Mouse (Mus musculus) forebrain, embryonic 15.5 days (tissue): ENCODE measurements around the gene Scfd2. TPM values are rescaled to one million over a fixed set of nuclear protein-coding genes. Genes with fewer than 3 reads are reported as not detected.

Source experiments
- ATAC-seq: fragments of 200-750 bp; cut with Nextera tagmentation; replicated peaks from 2 replicates; pipeline ENCODE4 v1.8.0; 2017; ENCODE audit warnings: mild to moderate bottlenecking, moderate TSS enrichment, moderate library complexity
- H3K27ac ChIP-seq: fragments of 300-500 bp; sonication (generic); replicated peaks from 2 replicates; pipeline ENCODE4 v1.5.1; 2015; ENCODE audit warnings: mild to moderate bottlenecking, inconsistent platforms
- H3K27me3 ChIP-seq: fragments of 300-500 bp; sonication (generic); 2 replicates; pipeline ENCODE4 v1.6.1; 2015; ENCODE audit warnings: inconsistent platforms
- H3K36me3 ChIP-seq: fragments of 300-500 bp; sonication (generic); 2 replicates; pipeline ENCODE4 v1.6.1; 2015; ENCODE audit warnings: mild to moderate bottlenecking, inconsistent platforms
- H3K4me1 ChIP-seq: fragments of 300-500 bp; sonication (generic); 2 replicates; pipeline ENCODE4 v1.6.1; 2015; ENCODE audit warnings: inconsistent platforms
- H3K4me2 ChIP-seq: fragments of 300-500 bp; sonication (generic); replicated peaks from 2 replicates; pipeline ENCODE4 v1.6.1; 2015; ENCODE audit warnings: mild to moderate bottlenecking, inconsistent platforms
- H3K4me3 ChIP-seq: fragments of 300-500 bp; sonication (generic); 2 replicates; pipeline ENCODE4 v1.5.1; 2015; ENCODE audit warnings: mild to moderate bottlenecking, inconsistent platforms
- H3K9ac ChIP-seq: fragments of 300-500 bp; sonication (generic); replicated peaks from 2 replicates; pipeline ENCODE4 v1.6.1; 2015; ENCODE audit warnings: mild to moderate bottlenecking, inconsistent platforms
- H3K9me3 ChIP-seq: fragments of 300-500 bp; sonication (generic); 2 replicates; pipeline ENCODE4 v1.6.1; 2016; ENCODE audit warnings: inconsistent platforms
- WGBS: fragments of 180-500 bp; shearing (Covaris S2); methylation state at CpG from one replicate; pipeline ENCODE4 v1.1.7; 2015; ENCODE audit warnings: mixed read lengths; 5-methylcytosine and 5-hydroxymethylcytosine counted together
- polyA plus RNA-seq: library from polyadenylated mRNA; unstranded; fragments of >200 nt; fragmentation: Nextera tagmentation; extraction: Ambion mirVana; gene quantifications from 2 replicates; pipeline ENCODE4 v1.2.1, GENCODE M21; 2015

Scfd2 gene
- polyA plus RNA-seq, 1 experiment from 2014 or later = 24.7 TPM

DNA sequence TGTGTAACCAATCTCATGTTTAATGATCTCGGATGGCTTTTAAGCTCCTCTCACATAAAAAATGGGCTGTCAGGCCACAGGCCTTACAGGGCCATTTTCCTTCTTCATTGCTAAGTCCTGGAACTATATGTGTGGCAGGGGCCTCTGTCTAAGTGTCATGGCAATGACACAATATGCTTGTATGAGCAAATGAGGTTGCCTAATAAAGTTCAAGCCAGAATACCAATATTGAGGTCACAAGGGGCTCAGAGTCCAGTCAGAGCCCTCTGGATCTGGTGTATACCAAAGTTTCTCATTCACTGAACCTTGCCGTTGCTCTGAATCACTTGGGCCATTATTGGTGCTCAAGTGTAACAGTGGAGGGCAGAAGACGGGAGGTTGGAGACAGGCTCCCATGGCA lies 288.9 kb downstream of the Scfd2 start:
- no peaks in the 10 kb centered on the region for H3K27me3 ChIP-seq
- ATAC-seq = no peak
- 69% methylated on average over 3 of the region's 3 CpGs for WGBS

DNA sequence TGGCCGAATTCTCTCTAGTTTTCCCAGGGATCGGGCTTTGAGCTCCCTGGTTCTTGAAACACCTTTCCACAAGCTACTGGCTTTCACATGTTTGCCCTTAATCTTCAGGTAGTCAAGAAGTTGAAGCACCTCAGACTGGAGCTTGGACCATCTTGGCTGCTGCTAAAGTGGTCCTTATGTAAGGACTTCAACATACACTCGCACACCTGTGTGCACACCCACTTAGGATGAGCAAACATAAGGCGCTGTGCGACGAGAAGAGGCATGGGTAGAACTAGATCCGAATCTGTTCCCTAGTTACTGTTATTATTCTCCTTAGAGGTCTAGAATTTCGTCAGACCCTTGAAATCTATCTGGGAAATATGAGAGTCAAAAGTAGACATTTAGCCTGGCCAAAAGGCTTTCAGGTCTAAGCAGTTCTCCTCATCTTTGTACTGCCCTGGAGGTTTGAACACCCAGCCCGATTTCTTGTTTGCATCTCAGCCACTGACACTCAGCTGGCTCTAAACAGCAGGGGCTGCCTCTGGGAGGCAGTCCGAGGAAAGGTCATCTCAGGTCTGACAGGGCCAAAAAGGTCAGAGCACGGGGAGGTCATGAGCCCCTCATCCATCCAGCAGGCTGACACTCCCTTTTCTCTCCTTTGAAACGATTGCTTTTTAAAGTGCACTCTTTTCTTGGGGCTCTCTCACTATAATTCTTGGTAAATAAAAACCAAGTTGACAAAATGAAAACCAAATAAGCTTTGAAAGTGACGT lies 290.5 kb downstream of the Scfd2 start:
- no peaks in the 10 kb centered on the region for H3K27me3 ChIP-seq
- ATAC-seq = no peak
- WGBS = 68% methylated on average over 13 of the region's 13 CpGs
- no peak overlapping the region for H3K4me3 ChIP-seq
- H3K27ac ChIP-seq = no peak overlapping the region
- H3K4me1 ChIP-seq = 0 out of 2 replicates have a peak, but pooled peaks cover 2% of the 10 kb centered on the region
- H3K4me2 ChIP-seq = no peak overlapping the region
- H3K9ac ChIP-seq = no peak overlapping the region
- no peaks in the 10 kb centered on the region for H3K9me3 ChIP-seq
- no peaks in the 10 kb centered on the region for H3K36me3 ChIP-seq

More for the DNA sequence above, 288.9 kb downstream of the Scfd2 start:
- no peaks in the 10 kb centered on the region for H3K36me3 ChIP-seq
- H3K4me2 ChIP-seq = no peak overlapping the region
- peaks cover 9% of the 10 kb centered on the region for H3K4me1 ChIP-seq
- H3K27ac ChIP-seq = no peak overlapping the region
- H3K4me3 ChIP-seq = no peak overlapping the region
- no peak overlapping the region for H3K9ac ChIP-seq
- H3K9me3 ChIP-seq = no peaks in the 10 kb centered on the region

DNA sequence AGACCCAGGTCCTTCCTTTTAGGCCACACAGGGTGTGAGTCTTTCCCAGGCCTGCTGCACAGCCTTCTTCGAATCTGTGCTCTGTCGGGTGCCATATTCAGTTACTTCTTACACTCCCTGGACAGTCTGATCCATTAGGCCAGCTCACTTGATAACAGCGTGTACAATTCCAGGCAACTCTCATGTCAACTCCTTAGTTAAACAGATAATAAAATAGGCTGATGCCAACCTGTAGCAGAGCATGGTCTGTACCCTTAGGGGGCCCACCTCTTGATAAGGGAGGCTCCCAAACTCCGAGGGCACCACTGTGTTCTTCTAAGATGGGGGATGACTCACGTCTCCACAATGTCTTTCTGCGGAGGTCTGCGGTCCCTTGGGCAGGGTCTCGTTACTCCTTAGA lies 291.3 kb downstream of the Scfd2 start:
- H3K4me3 ChIP-seq = no peak overlapping the region
- no peak for ATAC-seq

DNA sequence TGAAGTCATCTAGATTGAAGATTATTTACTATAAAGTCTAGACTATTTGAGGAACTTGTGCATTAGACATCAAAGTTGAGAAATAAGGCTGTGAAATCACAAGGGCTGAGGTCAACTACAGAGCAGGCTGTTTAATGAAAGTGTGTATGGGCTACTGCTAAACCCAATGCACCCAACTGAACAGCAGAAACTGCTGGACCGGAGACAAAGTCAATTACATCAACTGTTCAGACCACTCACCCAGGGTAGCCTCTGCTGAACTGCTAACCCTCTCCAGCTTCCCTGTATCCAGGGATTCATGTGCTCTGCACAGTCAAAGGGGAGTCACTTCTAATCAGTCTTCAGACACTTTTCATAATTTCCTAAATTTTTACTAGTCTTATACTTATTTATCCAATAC lies 292.2 kb downstream of the Scfd2 start:
- H3K27ac ChIP-seq = no peak overlapping the region
- no peaks in the 10 kb centered on the region for H3K9me3 ChIP-seq
- 85% methylated on average over 1 of the region's 1 CpGs for WGBS

More for the DNA sequence above, 291.3 kb downstream of the Scfd2 start:
- H3K9me3 ChIP-seq = no peaks in the 10 kb centered on the region
- H3K27ac ChIP-seq = no peak overlapping the region
- 83% methylated on average over 8 of the region's 8 CpGs for WGBS
- H3K9ac ChIP-seq = no peak overlapping the region
- H3K4me2 ChIP-seq = no peak overlapping the region
- no peaks in the 10 kb centered on the region for H3K4me1 ChIP-seq
- no peaks in the 10 kb centered on the region for H3K36me3 ChIP-seq
- no peaks in the 10 kb centered on the region for H3K27me3 ChIP-seq

DNA sequence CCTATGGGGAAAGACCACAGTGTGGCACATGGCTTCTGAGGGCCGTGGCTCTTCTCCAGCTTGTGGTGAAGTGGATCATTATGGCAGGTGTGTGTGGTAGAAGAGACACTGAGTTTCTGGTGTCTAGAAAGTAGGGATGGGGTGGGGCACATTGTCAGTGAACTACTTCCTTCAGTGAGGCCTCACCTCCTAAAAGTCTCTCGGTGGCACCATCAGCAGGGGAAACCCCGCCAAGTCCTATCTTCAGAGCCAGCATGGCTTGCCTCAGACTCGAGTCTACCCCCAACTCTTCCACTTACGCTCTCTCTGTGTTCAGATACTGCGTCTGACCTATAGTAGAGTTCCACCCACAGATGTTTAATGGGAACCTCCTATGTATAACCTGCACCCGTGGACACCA lies 297.8 kb downstream of the Scfd2 start:
- Histone ChIP-seq H3K4me2 (no peak overlapping the region), H3K27me3 (no peaks in the 10 kb centered on the region), H3K27ac (no peak overlapping the region), H3K9ac (no peak overlapping the region), H3K9me3 (no peaks in the 10 kb centered on the region), H3K4me1 (no peaks in the 10 kb centered on the region), H3K4me3 (no peak overlapping the region), H3K36me3 (no peaks in the 10 kb centered on the region)
- 92% methylated on average over 7 of the region's 7 CpGs for WGBS
- ATAC-seq = no peak

More for the DNA sequence above, 292.2 kb downstream of the Scfd2 start:
- no peak overlapping the region for H3K4me2 ChIP-seq
- no peaks in the 10 kb centered on the region for H3K27me3 ChIP-seq
- no peak overlapping the region for H3K4me3 ChIP-seq
- no peaks in the 10 kb centered on the region for H3K4me1 ChIP-seq
- no peak for ATAC-seq
- H3K36me3 ChIP-seq = no peaks in the 10 kb centered on the region
- H3K9ac ChIP-seq = no peak overlapping the region

DNA sequence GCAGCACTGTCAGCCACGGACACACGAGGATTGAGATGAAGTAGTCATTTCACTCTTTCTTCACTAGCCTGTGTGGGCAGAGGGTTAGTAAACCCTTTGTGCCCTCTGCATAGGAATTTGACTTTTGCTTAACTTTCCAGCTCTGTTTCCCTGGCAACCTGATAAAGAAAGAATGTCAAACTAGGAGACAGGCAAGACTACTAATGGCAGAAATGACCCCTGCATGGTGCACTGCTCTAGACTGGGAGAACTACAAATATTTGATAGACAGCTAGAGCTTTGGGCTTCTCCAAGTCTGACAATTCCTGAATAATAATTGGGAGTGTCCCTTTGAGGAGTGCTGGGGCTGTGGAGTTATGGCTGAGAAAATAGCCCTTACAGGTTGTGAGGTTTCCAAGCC lies 301.0 kb downstream of the Scfd2 start:
- Histone ChIP-seq H3K27ac (no peak overlapping the region), H3K9ac (no peak overlapping the region), H3K27me3 (no peaks in the 10 kb centered on the region), H3K36me3 (no peaks in the 10 kb centered on the region), H3K4me2 (no peak overlapping the region), H3K4me3 (no peak overlapping the region), H3K4me1 (no peaks in the 10 kb centered on the region), H3K9me3 (no peaks in the 10 kb centered on the region)
- WGBS = 52% methylated on average over 2 of the region's 2 CpGs
- no peak; the same call in 1 of the 2 replicates for ATAC-seq

DNA sequence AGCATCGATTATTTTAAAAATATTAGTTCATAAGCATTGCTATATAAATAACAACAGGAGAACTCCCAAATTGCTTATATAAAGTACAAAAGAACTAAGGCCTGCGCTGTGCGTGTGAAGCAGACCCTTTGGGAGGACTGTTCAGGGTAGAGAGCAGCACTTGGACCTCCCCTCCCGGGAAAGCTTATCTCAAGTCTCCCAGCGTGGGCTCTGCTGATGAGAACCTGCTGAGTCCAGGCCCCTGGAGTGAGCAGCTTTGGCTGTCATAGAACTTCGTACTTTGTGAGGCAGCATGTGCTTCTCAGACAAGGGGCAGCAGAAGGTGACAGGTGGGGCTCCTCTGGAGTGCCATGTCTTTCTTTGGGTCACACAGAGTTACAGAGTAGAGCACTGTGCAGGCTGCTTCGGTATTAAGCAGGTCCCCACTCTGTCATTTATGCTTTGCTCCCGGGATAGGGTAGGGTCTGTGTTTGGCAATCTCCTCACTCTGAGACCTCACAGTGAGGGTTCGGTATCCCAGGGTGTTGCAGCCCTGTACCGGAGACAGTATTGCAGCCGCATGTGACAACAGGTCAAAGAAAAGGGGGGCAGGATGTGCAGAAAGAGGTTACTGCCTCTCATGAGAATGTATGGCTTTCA lies 301.7 kb downstream of the Scfd2 start:
- no peak overlapping the region for H3K4me3 ChIP-seq
- H3K4me2 ChIP-seq = no peak overlapping the region
- H3K27me3 ChIP-seq = no peaks in the 10 kb centered on the region
- no peak overlapping the region for H3K9ac ChIP-seq
- no peak for ATAC-seq
- no peaks in the 10 kb centered on the region for H3K9me3 ChIP-seq
- no peaks in the 10 kb centered on the region for H3K4me1 ChIP-seq
- no peak overlapping the region for H3K27ac ChIP-seq
- WGBS = 59% methylated on average over 11 of the region's 11 CpGs
- H3K36me3 ChIP-seq = no peaks in the 10 kb centered on the region

DNA sequence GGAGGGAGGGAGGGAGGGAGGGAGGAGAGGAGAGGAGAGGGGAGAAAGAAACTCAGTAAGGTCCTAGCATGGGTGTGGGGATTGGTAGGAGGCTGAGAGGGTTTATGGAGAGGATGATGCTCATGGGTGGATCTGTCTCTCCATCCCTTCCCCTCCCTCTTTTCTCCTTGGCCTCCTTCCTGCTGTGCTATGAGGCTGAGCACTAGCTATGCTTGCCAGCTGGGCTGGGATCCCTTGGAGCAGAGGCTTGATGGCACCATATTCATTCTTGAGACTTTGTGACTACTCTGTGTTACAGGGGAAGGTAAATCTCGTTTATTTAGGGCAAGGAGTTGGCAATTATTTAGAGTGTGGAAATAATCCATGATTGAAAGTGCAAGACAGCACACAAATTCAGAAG lies 302.6 kb downstream of the Scfd2 start:
- no peak overlapping the region for H3K9ac ChIP-seq
- H3K4me2 ChIP-seq = no peak overlapping the region
- H3K27me3 ChIP-seq = no peaks in the 10 kb centered on the region
- H3K9me3 ChIP-seq = no peaks in the 10 kb centered on the region
- ATAC-seq = peak; percentile 60; the same call in 1 of the 2 replicates
- 44% methylated on average over 1 of the region's 1 CpGs for WGBS
- H3K4me1 ChIP-seq = no peaks in the 10 kb centered on the region
- no peaks in the 10 kb centered on the region for H3K36me3 ChIP-seq
- no peak overlapping the region for H3K27ac ChIP-seq
- no peak overlapping the region for H3K4me3 ChIP-seq

DNA sequence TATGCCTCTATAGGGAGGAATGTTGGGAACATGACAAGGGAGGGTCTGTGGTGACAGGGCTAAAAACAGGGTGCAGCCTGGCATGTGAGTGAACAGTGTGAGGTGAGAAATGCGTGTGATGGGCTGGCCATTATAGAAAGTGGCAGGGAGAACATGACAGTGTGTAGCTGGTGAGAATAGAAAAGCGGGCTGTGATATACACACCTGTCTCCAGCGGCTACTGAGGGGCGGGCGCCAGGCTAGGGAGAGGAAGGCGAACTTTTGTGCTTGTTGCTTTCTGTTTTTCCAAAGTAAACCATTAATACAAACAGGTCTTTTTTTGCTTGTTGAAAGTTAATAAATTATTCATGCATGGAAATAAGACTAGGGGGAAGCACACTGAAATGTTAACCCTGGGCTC lies 304.2 kb downstream of the Scfd2 start:
- Histone ChIP-seq H3K36me3 (no peaks in the 10 kb centered on the region), H3K4me2 (no peak overlapping the region), H3K4me3 (no peak overlapping the region), H3K9me3 (no peaks in the 10 kb centered on the region), H3K4me1 (no peaks in the 10 kb centered on the region), H3K9ac (no peak overlapping the region), H3K27ac (no peak overlapping the region), H3K27me3 (no peaks in the 10 kb centered on the region)
- WGBS = 80% methylated on average over 6 of the region's 6 CpGs
- ATAC-seq = no peak

DNA sequence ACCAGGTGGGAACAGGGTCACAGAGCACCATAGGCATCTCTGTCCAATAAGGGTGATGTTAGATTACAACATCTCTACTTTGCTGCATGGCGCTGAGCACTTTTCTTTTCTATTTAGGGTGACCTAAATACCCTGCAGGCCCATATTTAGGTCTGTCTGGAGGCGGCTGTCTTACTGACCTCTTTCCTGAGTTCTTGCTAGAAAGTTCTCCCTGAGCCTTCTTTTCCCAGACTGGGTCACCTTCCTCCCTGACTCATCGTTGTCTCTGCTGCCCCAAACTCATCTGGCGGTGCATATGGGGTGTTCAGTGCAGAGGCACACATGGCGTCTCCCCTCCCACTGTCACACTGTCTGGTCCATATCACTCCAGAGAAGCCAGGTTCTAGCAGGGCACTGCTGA lies 305.4 kb downstream of the Scfd2 start:
- Histone ChIP-seq H3K9me3 (no peaks in the 10 kb centered on the region), H3K4me1 (no peaks in the 10 kb centered on the region), H3K36me3 (no peaks in the 10 kb centered on the region), H3K27me3 (no peaks in the 10 kb centered on the region), H3K4me2 (no peak overlapping the region), H3K27ac (no peak overlapping the region), H3K9ac (no peak overlapping the region), H3K4me3 (no peak overlapping the region)
- 97% methylated on average over 5 of the region's 5 CpGs for WGBS
- no peak for ATAC-seq

DNA sequence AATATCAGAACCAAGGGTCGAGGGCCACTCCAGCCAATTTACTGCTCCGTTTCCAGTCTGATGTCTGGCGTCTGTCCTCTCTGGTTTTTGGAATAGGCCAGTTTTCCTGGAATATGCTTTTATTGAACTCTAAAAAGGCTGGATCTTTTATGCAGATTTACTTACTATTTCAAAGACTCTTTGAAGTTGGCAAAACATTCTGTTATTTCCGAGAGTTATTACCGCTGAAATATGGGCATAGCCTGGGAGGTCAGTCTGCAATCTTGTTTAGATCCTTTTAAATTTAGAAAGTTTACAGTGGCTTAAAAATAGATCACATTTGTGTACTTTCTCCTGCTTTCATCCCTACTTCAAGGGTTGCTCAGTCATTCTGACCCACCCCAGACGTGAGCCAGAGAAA lies 307.1 kb downstream of the Scfd2 start:
- Histone ChIP-seq H3K9ac (no peak overlapping the region), H3K36me3 (no peaks in the 10 kb centered on the region), H3K27me3 (no peaks in the 10 kb centered on the region), H3K9me3 (no peaks in the 10 kb centered on the region), H3K4me1 (no peaks in the 10 kb centered on the region), H3K27ac (no peak overlapping the region), H3K4me2 (no peak overlapping the region), H3K4me3 (no peak overlapping the region)
- WGBS = 91% methylated on average over 6 of the region's 6 CpGs
- no peak for ATAC-seq

DNA sequence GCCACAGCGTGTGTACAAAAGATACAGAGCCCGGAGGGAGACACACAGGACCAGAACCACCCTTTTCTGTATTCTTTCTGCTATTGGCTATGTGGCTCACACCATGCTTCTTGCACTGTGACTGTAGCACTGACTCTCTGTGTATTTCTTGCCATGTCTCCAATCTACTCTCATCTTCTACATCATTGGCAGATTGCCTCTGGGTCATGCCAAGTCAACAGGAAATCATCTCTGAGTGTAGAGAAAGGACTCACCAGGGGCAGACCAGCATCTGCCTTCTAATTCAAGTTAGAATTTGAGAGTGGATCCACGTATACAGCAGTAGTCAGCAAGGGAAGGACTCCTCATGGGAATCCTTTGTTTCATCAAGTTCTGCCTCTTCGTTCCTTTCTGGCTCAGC lies 308.9 kb downstream of the Scfd2 start:
- no peaks in the 10 kb centered on the region for H3K4me1 ChIP-seq
- H3K27me3 ChIP-seq = no peaks in the 10 kb centered on the region
- WGBS = 86% methylated on average over 4 of the region's 4 CpGs
- ATAC-seq = no peak
- no peaks in the 10 kb centered on the region for H3K9me3 ChIP-seq
- H3K36me3 ChIP-seq = no peaks in the 10 kb centered on the region
- no peak overlapping the region for H3K4me3 ChIP-seq
- no peak overlapping the region for H3K27ac ChIP-seq
- no peak overlapping the region for H3K4me2 ChIP-seq
- H3K9ac ChIP-seq = no peak overlapping the region

DNA sequence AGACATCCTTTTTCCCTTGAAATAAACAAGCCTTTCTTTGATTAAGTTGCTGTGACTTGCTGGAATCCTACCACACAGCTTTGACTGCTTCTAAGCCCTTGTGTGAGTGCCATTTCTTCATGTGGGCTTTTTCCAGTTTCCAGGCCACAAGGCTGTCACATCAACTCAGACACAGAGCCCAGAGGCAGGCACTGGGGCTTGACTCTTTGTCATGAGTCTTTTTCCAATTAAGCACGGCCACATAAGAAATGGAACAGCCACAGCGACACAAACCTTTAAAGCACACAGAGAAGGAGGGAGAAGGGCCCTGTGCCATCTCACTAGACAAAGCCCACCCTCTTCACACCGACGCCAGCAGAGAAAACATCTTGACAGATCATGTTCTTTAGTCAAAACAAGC lies 313.0 kb downstream of the Scfd2 start:
- H3K27me3 ChIP-seq = no peaks in the 10 kb centered on the region
- peaks cover 11% of the 10 kb centered on the region for H3K4me1 ChIP-seq
- no peaks in the 10 kb centered on the region for H3K36me3 ChIP-seq
- H3K9me3 ChIP-seq = no peaks in the 10 kb centered on the region
- no peak overlapping the region for H3K4me3 ChIP-seq
- no peak overlapping the region for H3K9ac ChIP-seq
- ATAC-seq = no peak
- no peak overlapping the region for H3K4me2 ChIP-seq
- no peak overlapping the region for H3K27ac ChIP-seq
- WGBS = 26% methylated on average over 4 of the region's 4 CpGs
